Mouse (Mus musculus) v-Abl transformed pro-B cells (cell line): ENCODE results near the gene Slc4a3.

Experiments used
- in situ Hi-C, 2 experiments: fragments of 400-800 bp; cut with MboI; formaldehyde crosslinking; loops; one replicate each; pipeline ENCODE4 v1.15.1; 2025; ENCODE audit not compliant: unreplicated experiment in 2 of 2

The Slc4a3 gene

DNA sequence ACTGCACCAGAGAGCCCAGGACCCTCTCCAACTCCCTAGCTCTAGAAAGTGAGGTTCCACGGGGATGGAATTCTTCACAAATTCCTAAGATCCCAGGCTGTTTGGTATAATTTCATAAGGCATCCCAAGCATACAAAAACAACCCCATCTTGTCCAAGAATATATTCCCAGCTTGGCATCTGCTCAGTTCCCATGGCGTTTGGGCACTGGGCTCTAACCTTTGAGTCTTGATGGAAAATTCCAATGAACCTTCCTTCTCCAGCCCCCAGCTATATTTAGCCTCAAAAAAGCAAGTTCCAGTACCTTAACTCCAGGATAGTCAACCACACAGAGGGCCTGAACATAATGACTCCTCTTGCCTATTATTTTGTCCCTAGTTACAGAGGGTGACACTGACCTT is 43.9 kb downstream of the Slc4a3 start:
- in situ Hi-C loops: loop anchor here in 1 of 2 experiments (5.0 kb wide), 1 partner anchor 113 kb away; the partner anchor contains the start of genes Chpf and Tmem198

GRCm38 (mm10) chr1:75593956-75594355 is 47.9 kb downstream of the Slc4a3 start:
- in situ Hi-C loops: loop anchor here in 1 of 2 experiments (5.0 kb wide), 1 partner anchor 117 kb away; the partner anchor contains the start of genes Chpf and Tmem198

DNA sequence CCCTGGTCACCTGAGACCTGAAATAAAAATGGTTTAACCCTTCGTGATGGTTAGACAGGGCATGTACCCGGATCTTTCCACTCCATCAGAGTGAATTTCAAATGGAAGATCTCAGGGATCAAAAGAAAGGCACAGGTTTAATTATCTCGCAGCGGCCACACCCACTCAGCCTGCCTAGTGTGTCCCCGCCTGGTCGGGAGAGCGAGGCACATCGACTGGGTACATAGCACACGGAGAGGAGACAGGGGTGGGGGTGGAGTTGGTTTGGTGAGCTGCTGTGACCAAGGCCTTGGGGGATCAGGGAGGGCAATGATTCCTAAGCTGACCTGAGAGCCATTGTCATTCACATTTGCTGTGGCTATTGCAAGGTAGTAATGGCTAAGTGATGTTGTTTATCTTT is 48.8 kb downstream of the Slc4a3 start:
- in situ Hi-C loops: loop anchor here (5.0 kb wide), 2 partner anchors 33 to 118 kb away; partner anchors contain the start of genes Chpf (in 2 of the 2) and Tmem198 (in 2 of the 2)

DNA sequence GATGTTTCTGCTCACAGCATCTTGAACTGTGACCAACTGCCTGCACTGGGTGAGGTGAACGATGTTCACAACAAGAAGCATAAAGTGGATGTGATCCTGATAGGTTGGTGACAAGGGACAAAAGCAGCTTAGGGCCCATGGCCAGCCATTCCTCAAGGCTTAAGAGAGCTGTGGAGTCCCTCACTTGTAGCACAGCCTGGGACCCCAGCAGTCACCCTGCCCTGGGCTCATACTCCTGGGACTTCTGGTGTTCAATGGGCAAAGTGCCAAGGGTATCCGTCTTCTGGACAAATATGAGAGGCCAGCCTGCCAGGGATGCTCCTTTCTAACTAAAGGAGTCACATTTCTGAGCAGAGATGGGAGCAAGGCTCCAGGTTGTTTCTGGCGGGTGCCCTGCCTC is 49.9 kb downstream of the Slc4a3 start:
- in situ Hi-C loops: loop anchor here (5.0 kb wide), 2 partner anchors 34 to 119 kb away; partner anchors contain the start of genes Chpf (in 1 of the 2) and Tmem198 (in 1 of the 2)

GRCm38 (mm10) chr1:75596906-75597305 is 50.8 kb downstream of the Slc4a3 start:
- in situ Hi-C loops: loop anchor here (5.0 kb wide), 2 partner anchors 35 to 120 kb away; partner anchors contain the start of genes Chpf (in 1 of the 2) and Tmem198 (in 1 of the 2)

- in situ Hi-C loops: loop anchor here (5.0 kb wide), 2 partner anchors 35 to 120 kb away; partner anchors contain the start of genes Chpf (in 1 of the 2) and Tmem198 (in 1 of the 2)
Observed at GRCm38 (mm10) chr1:75597622-75598021, 51.6 kb downstream of the Slc4a3 start.

DNA sequence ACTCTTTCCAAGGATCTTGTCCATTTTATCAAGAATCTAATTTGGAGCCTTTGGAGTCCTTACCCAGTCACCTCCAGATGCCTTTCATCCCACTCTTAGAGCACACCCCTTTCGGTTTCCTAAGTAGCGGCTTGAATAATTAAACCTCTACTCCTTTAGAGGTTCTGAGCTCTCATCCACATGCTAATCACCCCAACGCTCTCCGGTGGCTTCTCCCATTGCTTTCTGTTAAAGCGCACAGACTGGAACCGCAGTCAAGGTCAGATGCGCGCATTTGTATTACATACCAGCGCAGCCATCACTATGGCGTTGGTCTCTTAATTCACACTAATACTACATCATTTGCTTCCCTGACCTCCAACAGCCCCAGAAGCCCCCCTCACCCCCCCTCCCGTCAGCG is 55.7 kb downstream of the Slc4a3 start:
- in situ Hi-C loops: loop anchor here in 1 of 2 experiments (10.0 kb wide), 1 partner anchor 267 kb away; no protein-coding TSS in a partner anchor

- in situ Hi-C loops: loop anchor here in 1 of 2 experiments (10.0 kb wide), 1 partner anchor 269 kb away; no protein-coding TSS in a partner anchor
Observed at GRCm38 (mm10) chr1:75603584-75603983, 57.5 kb downstream of the Slc4a3 start.

- in situ Hi-C loops: loop anchor here in 1 of 2 experiments (10.0 kb wide), 1 partner anchor 273 kb away; no protein-coding TSS in a partner anchor
Observed at GRCm38 (mm10) chr1:75608225-75608624, 62.2 kb downstream of the Slc4a3 start.

GRCm38 (mm10) chr1:75608625-75609263 is 62.7 kb downstream of the Slc4a3 start:
- in situ Hi-C loops: loop anchor here in 1 of 2 experiments (10.0 kb wide), 1 partner anchor 274 kb away; no protein-coding TSS in a partner anchor

- in situ Hi-C loops: loop anchor here in 1 of 2 experiments (10.0 kb wide), 1 partner anchor 274 kb away; no protein-coding TSS in a partner anchor
Observed at GRCm38 (mm10) chr1:75609264-75609662, 63.2 kb downstream of the Slc4a3 start.

- in situ Hi-C loops: no loop called here
Observed at GRCm38 (mm10) chr1:75610553-75610952, 64.5 kb downstream of the Slc4a3 start.
